ENCODE assay signal across 19 mouse cellular contexts in genomic region chr9:120998696-120999095, GRCm38 (mm10).
A peak's percentile ranks its signal among the peaks of the same experiment; 100 is the strongest.
DNase-seq lines count a peak whose midpoint lies in the region; ATAC-seq and TF ChIP-seq lines count a peak whose summit lies in the region.
"Had no signal": no experiment of that assay in that cellular context is flagged by ENCODE, and none has a peak within 500 bp of the region (broad histone marks: within the 10 kb centered on the region; RNA-seq: fewer than 3 reads in every experiment).

No protein-coding gene starts in this region.

- no peak for TF ChIP-seq EP300 in stomach, postnatal 0 days (optimal IDR thresholded peaks at IDR 0.05)

- 59% methylated on average over 11 of the region's 11 CpGs for WGBS in stomach, embryonic 16.5 days
- WGBS in stomach, postnatal 0 days: 65% methylated on average over 11 of the region's 11 CpGs

- no peaks in the 10 kb centered on the region for H3K9me3 ChIP-seq in stomach, embryonic 16.5 days (replicated peaks; ENCODE audit: control insufficient read depth, low read length)
- no peaks in the 10 kb centered on the region for H3K9me3 ChIP-seq in stomach, postnatal 0 days (ENCODE audit: control insufficient read depth, low read length)
- H3K9me3 ChIP-seq: heart, embryonic 10.5 days; liver, embryonic 13.5 days had no signal

- TF ChIP-seq CTCF in stomach, postnatal 0 days (IDR thresholded peaks at IDR 0.05; ENCODE audit: low read depth): no peak

- H3K4me2 ChIP-seq in stomach, embryonic 16.5 days (ENCODE audit: low read depth, low read length): no peak overlapping the region
- no peak overlapping the region for H3K4me2 ChIP-seq in stomach, postnatal 0 days (replicated peaks; ENCODE audit: low read depth)
- H3K4me2 ChIP-seq: liver, embryonic 13.5 days; lung, embryonic 14.5 days had no signal

- H3K4me3 ChIP-seq in stomach, embryonic 16.5 days (replicated peaks; ENCODE audit: low read length): no peak overlapping the region
- H3K4me3 ChIP-seq in stomach, postnatal 0 days (ENCODE audit: low read depth, low read length): no peak overlapping the region
- H3K4me3 ChIP-seq: heart, embryonic 10.5 days; liver, embryonic 13.5 days had no signal

- no peaks in the 10 kb centered on the region for H3K36me3 ChIP-seq in stomach, embryonic 16.5 days (ENCODE audit: control insufficient read depth, insufficient read depth, low read length)
- no peaks in the 10 kb centered on the region for H3K36me3 ChIP-seq in stomach, postnatal 0 days (ENCODE audit: control insufficient read depth, insufficient read depth, low read length)
- H3K36me3 ChIP-seq: heart, embryonic 10.5 days; liver, embryonic 13.5 days had no signal

- peak; percentile 39 for DNase-seq in layer of hippocampus, adult 11-12 months (ENCODE audit: low spot score)
- DNase-seq in layer of hippocampus, adult 9-10 months (ENCODE audit: low spot score): no peak
- DNase-seq in stomach, postnatal 0 days (ENCODE audit: low spot score): no peak
- DNase-seq in layer of hippocampus, adult 9-11 months: peak; percentile 64
- no peak for DNase-seq in thymus, postnatal 25 days
- DNase-seq in adrenal gland, postnatal 10 days: no peak
- DNase-seq: cerebellum, adult 8-10 months; heart, postnatal 10 days; kidney, postnatal 4 days; left cerebral cortex, postnatal 4 days; liver, embryonic 13.5 days; lung, embryonic 14.5 days; lung, postnatal 36 days; retina, postnatal 1 day; thymus, postnatal 4 days had no signal

- no peak overlapping the region for H3K9ac ChIP-seq in stomach, embryonic 16.5 days (ENCODE audit: low read length)
- no peak overlapping the region for H3K9ac ChIP-seq in stomach, postnatal 0 days (ENCODE audit: low read length)
- H3K9ac ChIP-seq: liver, embryonic 13.5 days; lung, embryonic 14.5 days had no signal

- H3K27me3 ChIP-seq in stomach, embryonic 16.5 days (ENCODE audit: control insufficient read depth, insufficient read depth, low read length): no peaks in the 10 kb centered on the region
- no peaks in the 10 kb centered on the region for H3K27me3 ChIP-seq in stomach, postnatal 0 days (ENCODE audit: control insufficient read depth, insufficient read depth, low read length)
- H3K27me3 ChIP-seq: liver, embryonic 13.5 days had no signal

- no peak for ATAC-seq in stomach, embryonic 16.5 days (ENCODE audit: insufficient read depth, low FRiP score)
- no peak for ATAC-seq in stomach, postnatal 0 days (ENCODE audit: low FRiP score, low TSS enrichment)
- ATAC-seq: forebrain, embryonic 16.5 days; midbrain, embryonic 16.5 days had no signal

- peaks cover 30% of the 10 kb centered on the region for H3K4me1 ChIP-seq in stomach, embryonic 16.5 days (ENCODE audit: control insufficient read depth, insufficient read depth, low read length)
- no peaks in the 10 kb centered on the region for H3K4me1 ChIP-seq in stomach, postnatal 0 days (replicated peaks; ENCODE audit: control insufficient read depth, insufficient read depth)

- peak overlapping the region; percentile 34; the same call in 1 of the 2 replicates for H3K27ac ChIP-seq in stomach, embryonic 16.5 days (ENCODE audit: low read length)
- no peak overlapping the region for H3K27ac ChIP-seq in stomach, postnatal 0 days (replicated peaks)
- H3K27ac ChIP-seq: heart, embryonic 10.5 days; liver, embryonic 13.5 days had no signal

Comparison
In these comparisons a context has a peak if more than half of its experiments do, and no peak if none do; other contexts are left out.
1. DNase-seq: peak in layer of hippocampus, adult 11-12 months (single experiment) and layer of hippocampus, adult 9-11 months (single experiment); none in layer of hippocampus, adult 9-10 months (single experiment), stomach, postnatal 0 days (single experiment), thymus, postnatal 25 days (single experiment) and adrenal gland, postnatal 10 days (single experiment).